Mouse (Mus musculus) thymus, adult 2 months (tissue): ENCODE results near the gene Ppp1r3f. TPM values are rescaled to one million over a fixed set of nuclear protein-coding genes. Genes with fewer than 3 reads are reported as not detected.

Source experiments
- DNase-seq: peaks from one replicate; pipeline ENCODE4 v3.0.0; 2021
- H3K27ac ChIP-seq: fragments of 200-500 bp; 2 replicates; pipeline ENCODE4 v1.5.1; 2012; ENCODE audit warnings: low read length, control low read depth; ENCODE audit not compliant: control insufficient read depth, insufficient read depth
- H3K27me3 ChIP-seq: fragments of 200-500 bp; 2 replicates; pipeline ENCODE4 v1.6.1; 2012; ENCODE audit warnings: mild to moderate bottlenecking, low read length, moderate library complexity, mixed read lengths; ENCODE audit not compliant: control insufficient read depth, insufficient read depth
- H3K36me3 ChIP-seq: fragments of 200-500 bp; 2 replicates; pipeline ENCODE4 v1.6.1; 2012; ENCODE audit warnings: mild to moderate bottlenecking, low read length, moderate library complexity; ENCODE audit not compliant: control insufficient read depth, insufficient read depth
- H3K4me1 ChIP-seq: fragments of 200-500 bp; replicated peaks from 2 replicates; pipeline ENCODE4 v1.6.1; 2012; ENCODE audit warnings: low read length; ENCODE audit not compliant: control insufficient read depth, insufficient read depth
- H3K4me3 ChIP-seq: fragments of 200-500 bp; 2 replicates; pipeline ENCODE4 v1.5.1; 2012; ENCODE audit warnings: mild to moderate bottlenecking, low read length, control low read depth, moderate library complexity; ENCODE audit not compliant: control insufficient read depth, insufficient read depth
- CTCF ChIP-seq: fragments of 200-500 bp; IDR thresholded peaks from 2 replicates; pipeline ENCODE4 v1.5.1; 2012; ENCODE audit warnings: mild to moderate bottlenecking, control low read depth, low read length, moderate library complexity, borderline replicate concordance; ENCODE audit not compliant: control insufficient read depth, poor library complexity, insufficient read depth; ENCODE audit errors: extremely low read depth
- POLR2A ChIP-seq: fragments of 200-500 bp; IDR thresholded peaks from 2 replicates; pipeline ENCODE4 v1.6.1; 2012; ENCODE audit warnings: mild to moderate bottlenecking, low read length, control low read depth, moderate library complexity; ENCODE audit not compliant: control insufficient read depth, poor library complexity, insufficient read depth; ENCODE audit errors: extremely low read depth
- WGBS: fragments of 180-500 bp; shearing (Covaris S2); methylation state at CpG from one replicate; pipeline ENCODE4 v1.1.7; 2018; 5-methylcytosine and 5-hydroxymethylcytosine counted together
- polyA plus RNA-seq: library from polyadenylated mRNA; depleted of rRNA; stranded (reverse); fragments of >200 nt; gene quantifications from 2 replicates; pipeline ENCODE4 v1.2.3, GENCODE M21; 2012; rRNA removed

The Ppp1r3f gene
- polyA plus RNA-seq, 1 experiment: 5.8 TPM

GRCm38 (mm10) chrX:7563076-7563475 is 11.0 kb downstream of the Ppp1r3f start:
- Histone ChIP-seq H3K4me1 (peaks cover 6% of the 10 kb centered on the region), H3K36me3 (no peaks in the 10 kb centered on the region), H3K27ac (no peak overlapping the region), H3K4me3 (no peak overlapping the region), H3K27me3 (no peaks in the 10 kb centered on the region)
- TF ChIP-seq CTCF: no peak
- no peak for TF ChIP-seq POLR2A
- DNase-seq: no peak
- WGBS: 38% methylated on average over 2 of the region's 2 CpGs

GRCm38 (mm10) chrX:7553474-7553873 is 20.6 kb downstream of the Ppp1r3f start:
- Histone ChIP-seq H3K4me3 (no peak overlapping the region), H3K36me3 (no peaks in the 10 kb centered on the region), H3K27me3 (no peaks in the 10 kb centered on the region), H3K4me1 (no peaks in the 10 kb centered on the region), H3K27ac (no peak overlapping the region)
- TF ChIP-seq POLR2A (no peak), CTCF (no peak)
- 98% methylated on average over 4 of the region's 4 CpGs for WGBS
- DNase-seq: no peak

GRCm38 (mm10) chrX:7524961-7525360 is 49.1 kb downstream of the Ppp1r3f start:
- 92% methylated on average over 3 of the region's 3 CpGs for WGBS
- TF ChIP-seq CTCF: no peak
- no peak for TF ChIP-seq POLR2A
- Histone ChIP-seq H3K27ac (no peak overlapping the region), H3K4me1 (no peaks in the 10 kb centered on the region), H3K36me3 (no peaks in the 10 kb centered on the region), H3K4me3 (no peak overlapping the region), H3K27me3 (no peaks in the 10 kb centered on the region)
- no peak for DNase-seq

Other genes starting within 250 kb of the Ppp1r3f start
- gene Usp27x, start 198.5 kb downstream of the Ppp1r3f start, polyA plus RNA-seq: 0.64 and 0.73 TPM in 2 replicates
- 7.7 and 10.3 TPM in 2 replicates for gene Foxp3, start 639 bp downstream of the Ppp1r3f start, polyA plus RNA-seq
- 34.1 and 35.7 TPM in 2 replicates for gene Ccdc22, start 31.2 kb upstream of the Ppp1r3f start, polyA plus RNA-seq
- 0.04 and 0.12 TPM in 2 replicates for gene Cacna1f, start 32.8 kb upstream of the Ppp1r3f start, polyA plus RNA-seq
- gene Syp, start 64.2 kb upstream of the Ppp1r3f start, polyA plus RNA-seq: 1.2 and 1.8 TPM in 2 replicates
- 29.7 TPM in 2 replicates for gene Prickle3, start 83.0 kb upstream of the Ppp1r3f start, polyA plus RNA-seq
- gene Plp2, start 97.1 kb upstream of the Ppp1r3f start, polyA plus RNA-seq: 144 and 149 TPM in 2 replicates
- gene Magix, start 107.0 kb upstream of the Ppp1r3f start, polyA plus RNA-seq: 0.82 and 3.0 TPM in 2 replicates
- 12.2 and 12.8 TPM in 2 replicates for gene Gpkow, start 122.8 kb upstream of the Ppp1r3f start, polyA plus RNA-seq
- 86.6 and 105 TPM in 2 replicates for gene Wdr45, start 140.1 kb upstream of the Ppp1r3f start, polyA plus RNA-seq
- gene Gm45208, start 148.0 kb upstream of the Ppp1r3f start, polyA plus RNA-seq: 1.8 and 1.9 TPM in 2 replicates
- 39.9 and 44.4 TPM in 2 replicates for gene Praf2, start 154.2 kb upstream of the Ppp1r3f start, polyA plus RNA-seq
- gene Ccdc120, start 176.6 kb upstream of the Ppp1r3f start, polyA plus RNA-seq: 6.8 and 9.3 TPM in 2 replicates
- 26.4 and 29.5 TPM in 2 replicates for gene Tfe3, start 188.3 kb upstream of the Ppp1r3f start, polyA plus RNA-seq
- gene Gripap1, start 215.5 kb upstream of the Ppp1r3f start, polyA plus RNA-seq: 68.4 and 73.1 TPM in 2 replicates
- gene Kcnd1, start 248.0 kb upstream of the Ppp1r3f start, polyA plus RNA-seq: 1.1 TPM in 2 replicates